Mouse (Mus musculus): ENCODE measurements around the gene Spata1. TPM values are rescaled to one million over a fixed set of nuclear protein-coding genes. Genes with fewer than 3 reads are reported as not detected.

Gene Spata1
- total and polyA plus RNA-seq, 3 experiments: 1.2 to 2.3 (median 1.4) TPM

- intact Hi-C loops (cut with DNase I): loop anchor here (2.0 kb wide), 1 partner anchor 20 kb away; the partner anchor contains the start of gene Rpf1
- no peak for TF ChIP-seq POLR2A (IDR thresholded peaks at IDR 0.05; ENCODE audit: insufficient read depth, low read depth, low read length)
- TF ChIP-seq CTCF (IDR thresholded peaks at IDR 0.05): no peak
- no peak for TF ChIP-seq EP300 (IDR thresholded peaks at IDR 0.05; ENCODE audit: insufficient read depth, low read depth, low read length)
- WGBS: 5% methylated on average over 5 of the region's 5 CpGs
Measured at GRCm38 (mm10) chr3:146500810-146501201, 1.3 kb upstream of the Spata1 start.

GRCm38 (mm10) chr3:146500003-146500809 is 653 bp upstream of the Spata1 start:
- intact Hi-C loops (cut with DNase I): loop anchor here (2.0 kb wide), 1 partner anchor 21 kb away; the partner anchor contains the start of gene Rpf1
- H3K27me3 ChIP-seq (ENCODE audit: control insufficient read depth, insufficient read depth, low read length): no peaks in the 10 kb centered on the region
- peak overlapping the region; percentile 94 for H3K9ac ChIP-seq (ENCODE audit: low read depth, low read length)
- peak overlapping the region; percentile 98 for H3K27ac ChIP-seq
- TF ChIP-seq POLR2A (IDR thresholded peaks at IDR 0.05; ENCODE audit: insufficient read depth, low read depth, low read length) (peak; percentile 10; the same call in 1 of the 2 replicates), EP300 (IDR thresholded peaks at IDR 0.05; ENCODE audit: insufficient read depth, low read depth, low read length) (no peak)
- DNase-seq: no peak
- under 1% methylated on average over 57 of the region's 57 CpGs for WGBS
- peak overlapping the region; percentile 92 for H3K4me3 ChIP-seq
- H3K36me3 ChIP-seq (ENCODE audit: control insufficient read depth, insufficient read depth, low read length): peaks cover 35% of the 10 kb centered on the region
- peaks cover 15% of the 10 kb centered on the region for H3K4me1 ChIP-seq (ENCODE audit: control insufficient read depth, insufficient read depth, low read length)
- peaks cover 7% of the 10 kb centered on the region for H3K79me2 ChIP-seq (replicated peaks; ENCODE audit: control insufficient read depth, insufficient read depth, low read length)

More at GRCm38 (mm10) chr3:146500810-146501201, 1.3 kb upstream of the Spata1 start:
- H3K27me3 ChIP-seq (ENCODE audit: control insufficient read depth, insufficient read depth, low read length): no peaks in the 10 kb centered on the region
- H3K4me1 ChIP-seq (ENCODE audit: control insufficient read depth, insufficient read depth, low read length): peaks cover 15% of the 10 kb centered on the region
- peak overlapping the region; percentile 94; the same call in 1 of the 2 replicates for H3K9ac ChIP-seq (ENCODE audit: low read depth, low read length)
- peaks cover 7% of the 10 kb centered on the region for H3K79me2 ChIP-seq (replicated peaks; ENCODE audit: control insufficient read depth, insufficient read depth, low read length)
- H3K4me3 ChIP-seq: peak overlapping the region; percentile 92
- peaks cover 39% of the 10 kb centered on the region for H3K36me3 ChIP-seq (ENCODE audit: control insufficient read depth, insufficient read depth, low read length)
- DNase-seq: no peak
- H3K27ac ChIP-seq: peak overlapping the region; percentile 98

- DNase-seq: no peak
- intact Hi-C loops (cut with DNase I): loop anchor here (1.0 to 5.0 kb wide), 2 partner anchors 49 to 152 kb away; no protein-coding TSS in a partner anchor
- Histone ChIP-seq H3K9ac (ENCODE audit: low read depth, low read length) (peak overlapping the region; percentile 99), H3K79me2 (replicated peaks; ENCODE audit: control insufficient read depth, insufficient read depth, low read length) (peaks cover 7% of the 10 kb centered on the region), H3K36me3 (ENCODE audit: control insufficient read depth, insufficient read depth, low read length) (peaks cover 28% of the 10 kb centered on the region), H3K4me1 (ENCODE audit: control insufficient read depth, insufficient read depth, low read length) (peaks cover 14% of the 10 kb centered on the region), H3K27me3 (ENCODE audit: control insufficient read depth, insufficient read depth, low read length) (no peaks in the 10 kb centered on the region), H3K4me3 (peak overlapping the region; percentile 92), H3K27ac (peak overlapping the region; percentile 98)
- TF ChIP-seq CTCF (IDR thresholded peaks at IDR 0.05) (no peak), EP300 (IDR thresholded peaks at IDR 0.05; ENCODE audit: insufficient read depth, low read depth, low read length) (no peak), POLR2A (IDR thresholded peaks at IDR 0.05; ENCODE audit: insufficient read depth, low read depth, low read length) (no peak)
- 1% methylated on average over 13 of the region's 13 CpGs for WGBS
Measured at GRCm38 (mm10) chr3:146498989-146499388, 564 bp downstream of the Spata1 start.

- 93% methylated on average over 8 of the region's 8 CpGs for WGBS
- no peak for TF ChIP-seq EP300 (IDR thresholded peaks at IDR 0.05; ENCODE audit: insufficient read depth, low read depth, low read length)
- TF ChIP-seq CTCF (IDR thresholded peaks at IDR 0.05): no peak
- TF ChIP-seq POLR2A (IDR thresholded peaks at IDR 0.05; ENCODE audit: insufficient read depth, low read depth, low read length): no peak
- no peaks in the 10 kb centered on the region for H3K27me3 ChIP-seq (ENCODE audit: control insufficient read depth, insufficient read depth, low read length)
Measured at GRCm38 (mm10) chr3:146494941-146495340, 4.6 kb downstream of the Spata1 start.

DNA sequence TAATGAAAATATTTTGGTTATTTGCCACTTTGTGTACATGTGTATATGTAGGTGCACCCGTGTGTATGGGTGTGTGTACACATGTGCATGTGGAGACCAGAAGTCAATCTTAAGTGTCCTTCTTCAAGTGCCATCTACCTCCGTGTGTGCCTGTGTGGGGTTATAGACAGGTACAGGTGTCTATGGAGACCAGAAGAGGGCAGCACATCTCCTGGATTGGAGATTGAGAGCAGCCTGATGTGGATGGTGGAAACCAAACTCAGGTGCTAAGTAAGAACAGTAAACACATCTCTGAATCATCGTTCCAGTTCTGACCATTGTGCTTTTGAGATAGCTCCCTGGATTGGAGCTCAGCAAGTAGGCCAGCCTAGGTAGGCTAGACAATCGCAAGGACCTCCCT is 13.1 kb downstream of the Spata1 start:
- no peak overlapping the region for H3K27ac ChIP-seq
- TF ChIP-seq POLR2A (IDR thresholded peaks at IDR 0.05; ENCODE audit: insufficient read depth, low read depth, low read length): no peak
- TF ChIP-seq EP300 (IDR thresholded peaks at IDR 0.05; ENCODE audit: insufficient read depth, low read depth, low read length): no peak
- TF ChIP-seq CTCF (IDR thresholded peaks at IDR 0.05): no peak
- intact Hi-C loops (cut with DNase I): no loop called here
- no peaks in the 10 kb centered on the region for H3K79me2 ChIP-seq (replicated peaks; ENCODE audit: control insufficient read depth, insufficient read depth, low read length)
- WGBS: 87% methylated on average over 4 of the region's 4 CpGs
- H3K27me3 ChIP-seq (ENCODE audit: control insufficient read depth, insufficient read depth, low read length): no peaks in the 10 kb centered on the region
- no peak overlapping the region for H3K9ac ChIP-seq (ENCODE audit: low read depth, low read length)
- H3K4me1 ChIP-seq (ENCODE audit: control insufficient read depth, insufficient read depth, low read length): no peaks in the 10 kb centered on the region
- no peak overlapping the region for H3K4me3 ChIP-seq
- DNase-seq: no peak
- H3K36me3 ChIP-seq (ENCODE audit: control insufficient read depth, insufficient read depth, low read length): no peaks in the 10 kb centered on the region

More at GRCm38 (mm10) chr3:146494941-146495340, 4.6 kb downstream of the Spata1 start:
- Histone ChIP-seq H3K4me3 (no peak overlapping the region), H3K9ac (ENCODE audit: low read depth, low read length) (no peak overlapping the region), H3K27ac (no peak overlapping the region), H3K79me2 (replicated peaks; ENCODE audit: control insufficient read depth, insufficient read depth, low read length) (no peaks in the 10 kb centered on the region), H3K36me3 (ENCODE audit: control insufficient read depth, insufficient read depth, low read length) (no peaks in the 10 kb centered on the region), H3K4me1 (ENCODE audit: control insufficient read depth, insufficient read depth, low read length) (peaks cover 2% of the 10 kb centered on the region)
- intact Hi-C loops (cut with DNase I): loop anchor here (5.0 kb wide), 1 partner anchor 148 kb away; no protein-coding TSS in a partner anchor
- DNase-seq: no peak

GRCm38 (mm10) chr3:146482044-146482443 is 17.5 kb downstream of the Spata1 start:
- Histone ChIP-seq H3K4me3 (no peak overlapping the region), H3K27ac (no peak overlapping the region), H3K27me3 (ENCODE audit: control insufficient read depth, insufficient read depth, low read length) (no peaks in the 10 kb centered on the region), H3K36me3 (ENCODE audit: control insufficient read depth, insufficient read depth, low read length) (no peaks in the 10 kb centered on the region), H3K79me2 (replicated peaks; ENCODE audit: control insufficient read depth, insufficient read depth, low read length) (no peaks in the 10 kb centered on the region), H3K4me1 (ENCODE audit: control insufficient read depth, insufficient read depth, low read length) (no peaks in the 10 kb centered on the region), H3K9ac (ENCODE audit: low read depth, low read length) (no peak overlapping the region)
- intact Hi-C loops (cut with DNase I): loop anchor here (1.0 kb wide), 1 partner anchor 138 kb away; no protein-coding TSS in a partner anchor
- no peak for DNase-seq
- TF ChIP-seq CTCF (IDR thresholded peaks at IDR 0.05): peak; percentile 64
- TF ChIP-seq EP300 (IDR thresholded peaks at IDR 0.05; ENCODE audit: insufficient read depth, low read depth, low read length): no peak
- 63% methylated on average over 2 of the region's 2 CpGs for WGBS
